Mouse (Mus musculus): ENCODE data around the gene Mcu. TPM values are rescaled to one million over a fixed set of nuclear protein-coding genes. Genes with fewer than 3 reads are reported as not detected.

Mcu gene
- total and polyA plus RNA-seq, 3 experiments: 4.9 to 5.7 (median 5.3) TPM

- TF ChIP-seq ZKSCAN1 (IDR thresholded peaks at IDR 0.05; ENCODE audit: borderline replicate concordance, low read depth, low read length) (no peak), NELFE (IDR thresholded peaks at IDR 0.05; ENCODE audit: low read depth, low read length) (no peak), JUND (conservative IDR thresholded peaks at IDR 0.05; ENCODE audit: low read depth, low read length) (no peak), EP300 (IDR thresholded peaks at IDR 0.05; ENCODE audit: low read length) (no peak), ZNF384 (IDR thresholded peaks at IDR 0.05; ENCODE audit: low read depth, low read length) (no peak), GABPA (IDR thresholded peaks at IDR 0.05; ENCODE audit: insufficient replicate concordance, low read depth, low read length) (no peak), PAX5 (IDR thresholded peaks at IDR 0.05; ENCODE audit: low read length) (no peak), E2F4 (IDR thresholded peaks at IDR 0.05; ENCODE audit: insufficient replicate concordance, low read depth, low read length) (no peak), BHLHE40 (IDR thresholded peaks at IDR 0.05; ENCODE audit: low read depth, low read length) (no peak), MXI1 (IDR thresholded peaks at IDR 0.05; ENCODE audit: low read depth, low read length) (no peak), TBP (conservative IDR thresholded peaks at IDR 0.05; ENCODE audit: low read depth, low read length) (no peak), NRF1 (IDR thresholded peaks at IDR 0.05; ENCODE audit: low read depth, low read length) (no peak), CTCF (conservative IDR thresholded peaks at IDR 0.05 in 1 of 2, IDR thresholded peaks at IDR 0.05 in 1 of 2; ENCODE audit: low read depth in 2 of 2, low read length in 2 of 2) (no peak)
- in situ Hi-C loops (cut with MboI; ENCODE audit: low pct_ligation_motif_present, low pct_unique_long_range_greater_than_20kb, low sequenced_read_pairs) (no loop called here), dilution Hi-C loops (cut with MboI; ENCODE audit: extremely low pct_ligation_motif_present, extremely low pct_unique_long_range_greater_than_20kb, low sequenced_read_pairs) (no loop called here)
- H3K79me2 ChIP-seq (replicated peaks; ENCODE audit: control insufficient read depth, extremely low read depth, insufficient read depth, poor library complexity, severe bottlenecking): 0 out of 2 replicates have a peak, but pooled peaks cover 2% of the 10 kb centered on the region
- H3K9me3 ChIP-seq (replicated peaks; ENCODE audit: low read length): peaks cover 8% of the 10 kb centered on the region
- H3K9ac ChIP-seq (ENCODE audit: insufficient read depth, low read depth): no peak overlapping the region
- DNase-seq (ENCODE audit: extremely low read depth): no peak
- H3K36me3 ChIP-seq (replicated peaks in 1 of 2; ENCODE audit: control insufficient read depth in 1 of 2, insufficient read depth in 1 of 2, low read length in 1 of 2): peaks cover 3 to 39% of the 10 kb centered on the region in 2 experiments
- H3K4me2 ChIP-seq (ENCODE audit: insufficient read depth, low read depth, poor library complexity, severe bottlenecking): no peak overlapping the region
- H3K27me3 ChIP-seq (replicated peaks): no peaks in the 10 kb centered on the region
- no peak overlapping the region for H3K4me3 ChIP-seq (replicated peaks in 1 of 3; ENCODE audit: low read depth in 2 of 3, low read length in 2 of 3, poor library complexity in 1 of 3)
- no peak overlapping the region for H3K27ac ChIP-seq (ENCODE audit: insufficient read depth, low read depth)
- H3K4me1 ChIP-seq (ENCODE audit: control insufficient read depth in 1 of 2, insufficient read depth in 2 of 2): peaks cover 0 to 26% of the 10 kb centered on the region in 2 experiments; a peak in 2 of 4 replicates
These were observed 27.2 kb upstream of the Mcu start for GRCm38 (mm10) chr10:59643645-59644044.

- Histone ChIP-seq H3K9ac (ENCODE audit: insufficient read depth, low read depth) (no peak overlapping the region), H3K9me3 (replicated peaks; ENCODE audit: low read length) (peaks cover 6% of the 10 kb centered on the region), H3K36me3 (replicated peaks in 1 of 2; ENCODE audit: control insufficient read depth in 1 of 2, insufficient read depth in 1 of 2, low read length in 1 of 2) (peaks cover 3 to 40% of the 10 kb centered on the region in 2 experiments), H3K4me3 (replicated peaks in 1 of 3; ENCODE audit: low read depth in 2 of 3, low read length in 2 of 3, poor library complexity in 1 of 3) (no peak overlapping the region), H3K27me3 (replicated peaks) (no peaks in the 10 kb centered on the region), H3K4me2 (ENCODE audit: insufficient read depth, low read depth, poor library complexity, severe bottlenecking) (no peak overlapping the region), H3K4me1 (ENCODE audit: control insufficient read depth in 1 of 2, insufficient read depth in 2 of 2) (peaks cover 0 to 35% of the 10 kb centered on the region in 2 experiments; a peak in 2 of 4 replicates), H3K27ac (ENCODE audit: insufficient read depth, low read depth) (no peak overlapping the region), H3K79me2 (replicated peaks; ENCODE audit: control insufficient read depth, extremely low read depth, insufficient read depth, poor library complexity, severe bottlenecking) (0 out of 2 replicates have a peak, but pooled peaks cover 5% of the 10 kb centered on the region)
- TF ChIP-seq ZKSCAN1 (IDR thresholded peaks at IDR 0.05; ENCODE audit: borderline replicate concordance, low read depth, low read length): no peak
- no peak for TF ChIP-seq MAX (IDR thresholded peaks at IDR 0.05; ENCODE audit: low read length)
- TF ChIP-seq UBTF (IDR thresholded peaks at IDR 0.05; ENCODE audit: low read depth, low read length): no peak
- TF ChIP-seq CTCF (conservative IDR thresholded peaks at IDR 0.05 in 1 of 2, IDR thresholded peaks at IDR 0.05 in 1 of 2; ENCODE audit: low read depth in 2 of 2, low read length in 2 of 2): no peak
- TF ChIP-seq SMC3 (IDR thresholded peaks at IDR 0.05; ENCODE audit: low read depth, low read length): no peak
- no peak for DNase-seq (ENCODE audit: extremely low read depth)
- dilution Hi-C loops (cut with MboI; ENCODE audit: extremely low pct_ligation_motif_present, extremely low pct_unique_long_range_greater_than_20kb, low sequenced_read_pairs): no loop called here
- in situ Hi-C loops (cut with MboI; ENCODE audit: low pct_ligation_motif_present, low pct_unique_long_range_greater_than_20kb, low sequenced_read_pairs): no loop called here
These were observed 26.3 kb upstream of the Mcu start for GRCm38 (mm10) chr10:59642659-59643377.
